Mouse (Mus musculus): ENCODE measurements around the gene Coch. TPM values are rescaled to one million over a fixed set of nuclear protein-coding genes. Genes with fewer than 3 reads are reported as not detected.
"Not testable (repeated sequence)": the region's sequence is repeated elsewhere in the genome, so short reads cannot be mapped to it uniquely, and the experiment has no call there.

Gene Coch
- total and polyA plus RNA-seq, 3 experiments: 0.21 to 1.0 (median 0.81) TPM

- DNase-seq: peak; percentile 40
Observed at GRCm38 (mm10) chr12:51641871-51642270, 48.7 kb downstream of the Coch start.

GRCm38 (mm10) chr12:51649401-51649800 is 56.3 kb downstream of the Coch start:
- not testable (repeated sequence) for DNase-seq

Other genes starting within 250 kb of the Coch start
- gene G2e3, start 245.3 kb upstream of the Coch start, total RNA-seq (2021): 10 to 100 TPM in 1 of 2 experiments, 1 to 10 TPM in 1; 6.3 to 11.4 TPM
- 0.25 and 0.38 TPM in 2 replicates for gene G2e3, start 245.3 kb upstream of the Coch start, polyA plus RNA-seq (2012; rRNA removed)
- 10 to 100 TPM; 65.3 to 69.9 TPM for gene Scfd1, start 215.8 kb upstream of the Coch start, total RNA-seq (2021)
- gene Scfd1, start 215.8 kb upstream of the Coch start, polyA plus RNA-seq (2012; rRNA removed): 1.9 and 2.6 TPM in 2 replicates
- 10 to 100 TPM; 18.5 to 27.9 TPM for gene Ap4s1, start 97.7 kb downstream of the Coch start, total RNA-seq (2021)
- 6.6 and 7.1 TPM in 2 replicates for gene Ap4s1, start 97.7 kb downstream of the Coch start, polyA plus RNA-seq (2012; rRNA removed)
- 10 to 100 TPM; 79.5 to 80.8 TPM for gene Strn3, start 98.6 kb downstream of the Coch start, total RNA-seq (2021)
- gene Strn3, start 98.6 kb downstream of the Coch start, polyA plus RNA-seq (2012; rRNA removed): 30.8 and 34.0 TPM in 2 replicates
- 10 to 100 TPM; 70.7 to 81.7 TPM for gene Hectd1, start 236.2 kb downstream of the Coch start, total RNA-seq (2021)
- gene Hectd1, start 236.2 kb downstream of the Coch start, polyA plus RNA-seq (2012; rRNA removed): 6.3 and 8.0 TPM in 2 replicates

Measured in adrenal gland, adult 2 months (tissue).